Mouse (Mus musculus) common myeloid progenitor, adult 5-6 weeks (primary cell): ENCODE results near the gene Nav3. TPM values are rescaled to one million over a fixed set of nuclear protein-coding genes. Genes with fewer than 3 reads are reported as not detected.
A peak's percentile ranks its signal among the peaks of the same experiment; 100 is the strongest.

Experiments used
- ATAC-seq: replicated peaks from 2 replicates; pipeline ENCODE4 v1.8.0; 2016; ENCODE audit warnings: low read depth, mild to moderate bottlenecking, moderate TSS enrichment, inconsistent platforms; ENCODE audit not compliant: poor library complexity, severe bottlenecking
- total RNA-seq: library from RNA; stranded (forward); fragments of 200-1000, 187-1606 nt; gene quantifications from 2 replicates; pipeline ENCODE4 v1.2.3, GENCODE M21; 2017

The Nav3 gene
- total RNA-seq, 1 experiment from 2014 or later: not detected

DNA sequence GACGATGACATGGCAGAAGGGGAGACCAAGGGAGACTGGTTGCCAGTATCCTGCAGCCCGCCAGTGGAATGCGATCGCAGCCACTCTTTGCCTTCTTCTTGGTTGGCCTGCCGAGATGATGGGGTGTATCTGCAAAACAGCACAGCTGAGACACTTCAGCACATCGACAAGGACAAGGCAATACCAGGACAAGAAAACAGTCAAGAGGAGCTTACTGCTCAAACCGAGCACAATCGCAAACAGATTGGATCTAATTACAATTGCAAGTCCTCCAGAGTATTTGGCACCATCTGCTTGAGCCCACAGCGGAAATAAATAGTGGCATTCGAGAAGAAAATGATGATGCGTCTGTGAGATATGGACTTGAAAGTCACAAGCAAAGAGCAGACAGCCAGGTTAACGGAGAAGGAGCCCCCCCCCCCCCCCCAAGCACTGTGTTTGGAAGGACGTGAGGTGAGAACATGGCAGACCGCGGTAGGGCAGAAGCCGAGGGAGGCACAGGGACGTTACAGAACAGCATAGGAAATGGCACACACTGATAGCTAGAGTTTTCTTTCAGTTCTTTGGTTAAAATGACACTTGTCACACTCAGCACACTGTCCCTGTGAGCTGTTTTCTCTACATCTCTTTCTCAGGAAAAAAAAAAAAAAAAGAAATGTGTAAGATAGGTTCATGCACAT, 696.9 kb downstream of the Nav3 start:
- ATAC-seq: no peak

DNA sequence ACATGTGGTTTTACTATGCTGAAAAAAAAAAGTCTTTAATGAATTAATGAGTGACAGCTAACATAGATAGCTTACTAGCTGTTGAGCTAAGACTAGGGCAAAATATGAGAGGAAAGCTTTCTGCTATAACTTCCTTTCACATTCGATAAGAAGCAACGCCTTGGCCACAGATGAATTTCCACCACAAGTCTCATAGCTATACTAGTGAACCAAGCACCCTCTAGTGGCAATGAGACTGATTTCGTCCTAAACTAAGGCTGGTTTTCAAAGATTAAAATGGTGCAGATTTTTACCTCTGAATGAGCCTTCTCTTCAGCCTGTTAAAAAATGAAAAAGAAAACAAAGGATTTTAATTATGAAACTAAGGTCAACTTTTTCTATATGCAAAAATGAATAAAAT, 709.1 kb downstream of the Nav3 start:
- peak; percentile 98 for ATAC-seq

DNA sequence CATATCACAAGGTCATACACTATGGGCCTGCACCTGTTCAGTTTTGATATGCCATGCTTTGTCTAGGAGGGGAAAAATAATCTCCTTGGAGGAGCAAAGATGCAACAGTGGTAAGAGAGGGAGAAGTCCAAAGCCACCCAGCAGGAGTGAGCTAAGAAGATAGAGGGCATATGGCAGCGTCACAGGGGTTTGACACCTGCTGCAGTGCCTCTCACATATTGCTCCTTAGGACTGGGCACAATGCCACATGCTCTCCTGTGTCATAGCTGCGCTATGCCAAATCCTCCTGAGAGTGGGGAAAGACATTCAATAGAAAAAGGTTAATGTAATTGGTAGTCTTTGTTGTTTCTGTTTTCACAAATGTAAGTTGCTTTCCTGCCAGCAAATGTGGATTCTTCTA, 714.3 kb downstream of the Nav3 start:
- no peak for ATAC-seq

DNA sequence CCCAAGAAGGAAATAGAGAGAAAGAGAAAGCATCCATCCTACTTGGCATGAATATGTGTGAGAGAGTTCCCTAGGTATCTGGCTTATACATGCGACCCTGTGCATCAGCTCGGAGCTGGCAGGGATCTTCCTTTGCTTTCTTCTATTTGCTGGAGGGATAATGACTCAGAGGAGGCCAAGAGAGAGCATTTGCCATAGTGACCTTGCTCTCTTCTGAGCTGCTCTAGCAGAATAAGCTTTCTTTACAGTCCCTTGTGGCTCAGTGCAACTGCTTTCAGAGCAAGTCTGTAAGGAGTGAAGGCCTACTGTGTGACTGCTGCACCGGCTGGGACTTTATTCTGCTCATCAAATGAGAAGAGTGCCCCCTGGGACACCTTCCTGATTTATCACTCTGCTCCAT, 715.7 kb downstream of the Nav3 start:
- ATAC-seq: no peak

DNA sequence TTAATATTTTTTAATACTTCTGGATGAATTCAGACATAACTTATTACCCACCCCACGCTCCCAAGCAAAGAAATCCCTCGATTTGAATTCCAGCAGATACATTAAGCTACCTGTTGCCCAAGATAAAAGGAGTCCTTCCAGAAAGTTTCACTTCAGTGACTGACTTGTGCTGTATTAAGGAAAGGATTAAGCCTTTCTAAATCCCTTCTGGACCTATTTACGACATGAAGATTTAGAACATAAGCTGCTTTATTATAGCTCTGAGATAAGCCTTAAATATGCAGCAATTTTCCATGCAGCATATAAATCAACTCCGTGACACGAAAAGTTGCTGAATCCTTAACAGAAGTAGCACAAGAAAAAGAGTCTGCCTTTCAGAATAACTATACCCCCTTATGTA, 732.4 kb downstream of the Nav3 start:
- no peak for ATAC-seq

DNA sequence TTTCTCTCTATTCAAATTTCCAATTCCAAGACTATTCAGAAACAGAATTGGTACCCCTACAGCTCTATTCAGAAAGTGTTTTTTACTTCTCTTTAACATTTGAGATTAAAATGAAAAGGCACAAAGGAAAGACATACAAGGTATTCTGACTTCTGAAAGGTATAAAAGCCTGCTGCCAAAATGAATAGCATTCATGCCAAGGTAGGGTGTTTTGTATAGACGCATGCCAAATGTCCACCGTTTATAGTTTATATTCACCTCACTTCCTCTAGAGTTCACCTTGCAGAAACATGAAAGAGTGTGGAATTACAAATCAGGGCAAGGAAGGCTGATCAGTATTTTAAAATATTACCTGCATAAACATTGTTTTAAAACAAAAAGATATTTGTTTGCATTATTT, 737.2 kb downstream of the Nav3 start:
- no peak for ATAC-seq

DNA sequence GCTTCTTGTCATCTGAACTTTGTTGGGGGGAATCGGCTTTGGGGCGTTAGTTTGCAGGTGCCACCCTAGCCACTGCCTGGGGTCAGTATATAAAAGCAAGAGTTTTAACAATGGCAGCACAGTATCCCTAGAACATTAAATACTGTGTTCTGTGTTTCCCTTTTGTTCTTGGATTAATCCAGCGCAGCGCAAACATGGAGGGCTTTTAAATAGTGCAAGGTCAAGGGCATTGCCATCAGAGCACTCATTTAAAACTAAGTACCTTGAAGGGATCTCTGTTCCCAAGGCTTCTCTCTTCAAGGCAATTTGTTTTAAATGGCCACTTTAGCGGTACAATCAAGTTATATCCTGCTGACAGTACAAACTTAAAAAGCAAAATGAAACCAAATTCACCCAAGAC, 737.6 kb downstream of the Nav3 start:
- no peak for ATAC-seq

DNA sequence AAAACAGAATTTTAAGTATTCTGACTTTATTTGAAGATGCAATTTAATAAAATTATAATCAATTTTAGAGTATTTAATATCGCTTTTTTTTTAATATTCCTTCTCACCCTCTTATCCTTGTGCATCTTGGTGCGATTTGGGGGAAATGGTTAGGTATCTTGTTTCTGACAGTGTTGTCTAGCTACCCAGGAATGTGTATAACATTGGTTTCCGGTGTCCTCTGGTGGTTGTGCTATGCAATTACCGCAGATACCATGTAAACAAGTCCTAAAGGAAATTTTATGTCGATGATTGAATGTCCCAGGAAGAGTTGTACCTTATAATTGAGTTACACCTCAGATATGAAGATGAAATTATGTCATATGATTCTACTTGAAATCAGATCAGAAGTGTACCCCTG, 743.0 kb downstream of the Nav3 start:
- 0 out of 2 replicates have a peak, but pooled peaks have one; percentile 52 for ATAC-seq

DNA sequence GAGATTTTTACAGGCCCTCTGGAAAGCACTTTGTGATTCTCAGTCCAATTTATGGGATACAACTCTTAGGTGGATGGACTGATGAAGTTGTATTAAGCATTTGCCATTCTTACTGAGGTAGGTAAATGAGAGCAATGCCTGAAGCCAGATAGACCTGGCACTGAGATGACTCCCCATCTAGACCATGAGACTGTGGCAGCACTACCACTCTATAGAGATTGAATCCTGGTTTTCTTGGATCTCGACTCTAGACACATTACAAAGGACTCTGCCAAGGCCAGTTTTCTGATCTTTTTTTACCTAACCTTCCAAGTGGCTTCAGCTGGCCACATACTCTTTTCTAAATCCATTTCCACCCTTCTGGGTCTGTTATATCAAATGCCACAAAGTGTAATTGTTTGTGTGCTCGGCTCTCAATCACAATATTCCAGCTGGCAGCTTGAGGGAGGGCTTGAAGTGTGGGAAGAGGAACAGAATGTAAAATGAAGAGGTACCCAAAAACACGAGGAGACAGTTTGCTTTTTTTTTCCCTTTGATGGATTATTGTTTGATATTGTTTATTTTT, 756.2 kb downstream of the Nav3 start:
- no peak for ATAC-seq

DNA sequence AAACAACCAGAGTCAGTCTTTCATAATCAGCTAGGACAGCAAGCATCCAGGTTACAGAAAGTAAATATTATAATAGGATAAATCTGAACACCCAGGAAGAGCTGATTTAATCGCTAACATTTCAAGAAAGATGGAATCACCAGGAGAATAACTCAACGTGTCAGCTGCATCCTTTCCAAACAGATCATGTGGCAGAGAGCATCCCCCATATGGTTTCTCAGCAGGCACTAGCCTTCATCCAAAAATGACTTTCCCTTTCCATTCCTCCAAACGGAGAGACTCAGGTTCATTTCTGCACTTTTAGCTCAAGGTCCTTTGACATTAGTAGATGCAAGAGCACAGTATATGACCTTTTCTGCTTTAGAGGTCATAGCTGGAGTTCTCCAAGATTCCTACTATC, 765.4 kb downstream of the Nav3 start:
- no peak for ATAC-seq

DNA sequence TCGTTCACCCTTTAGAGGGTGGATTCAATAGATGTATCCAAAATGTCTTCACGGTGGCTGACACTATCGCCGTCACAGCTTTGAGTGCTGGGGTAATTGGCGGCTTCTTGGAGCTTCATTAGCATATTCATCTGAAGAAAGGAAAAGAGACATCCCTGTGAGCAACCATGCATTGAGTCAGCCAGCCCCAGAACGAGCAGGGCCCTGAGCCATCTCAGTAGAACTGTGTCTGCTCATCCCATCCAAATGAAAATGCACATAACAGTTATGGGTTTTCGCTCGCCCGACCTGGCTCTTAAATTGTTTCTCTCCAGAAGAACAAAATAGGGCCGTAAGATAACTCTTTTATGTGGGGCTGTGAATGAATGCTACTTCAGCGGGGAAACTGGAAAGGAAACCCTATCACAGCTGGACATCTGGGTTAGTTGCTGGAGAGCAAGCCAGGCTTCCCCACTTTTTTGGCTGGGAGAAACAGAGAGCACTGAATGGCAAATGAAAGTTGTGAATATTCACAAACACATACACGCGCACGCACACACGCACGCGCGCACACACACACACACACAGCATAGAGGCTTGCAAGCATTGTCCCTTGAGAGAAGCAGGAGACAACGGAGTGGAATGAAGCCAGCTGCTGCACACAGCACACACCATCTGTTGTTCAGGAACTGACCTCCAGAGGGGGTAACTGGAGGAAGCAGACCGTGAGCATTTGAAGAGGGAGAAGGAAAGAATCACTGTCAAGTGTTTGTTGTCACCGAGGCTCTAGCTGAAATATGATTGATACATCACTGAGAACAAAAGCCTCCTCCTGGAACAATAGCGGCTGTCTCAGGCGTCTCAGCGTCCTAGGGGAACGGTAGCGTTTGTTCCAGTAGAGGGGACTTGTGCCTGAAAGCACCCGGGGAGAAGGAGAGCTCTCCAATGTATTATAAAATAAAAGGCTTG, 771.6 kb downstream of the Nav3 start:
- no peak; the same call in 1 of the 2 replicates for ATAC-seq

DNA sequence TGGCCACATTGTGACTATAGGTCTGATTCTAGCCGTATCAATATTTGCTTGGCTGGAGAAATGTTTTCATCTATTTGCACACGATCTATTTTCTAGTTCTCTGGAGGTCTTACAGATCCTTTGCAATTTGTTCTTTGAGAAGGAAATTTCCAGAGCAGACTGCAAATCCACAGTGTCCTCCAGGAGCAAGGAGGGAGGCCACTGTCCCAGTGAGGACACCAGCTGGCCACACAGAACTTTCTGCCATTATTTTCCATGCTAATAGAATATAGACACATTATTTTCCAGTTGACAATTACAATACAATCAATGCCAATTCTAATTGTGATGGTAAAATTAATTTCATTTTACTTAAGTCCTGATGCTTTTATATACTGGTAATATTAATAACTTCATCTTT, 783.1 kb downstream of the Nav3 start:
- ATAC-seq: no peak

DNA sequence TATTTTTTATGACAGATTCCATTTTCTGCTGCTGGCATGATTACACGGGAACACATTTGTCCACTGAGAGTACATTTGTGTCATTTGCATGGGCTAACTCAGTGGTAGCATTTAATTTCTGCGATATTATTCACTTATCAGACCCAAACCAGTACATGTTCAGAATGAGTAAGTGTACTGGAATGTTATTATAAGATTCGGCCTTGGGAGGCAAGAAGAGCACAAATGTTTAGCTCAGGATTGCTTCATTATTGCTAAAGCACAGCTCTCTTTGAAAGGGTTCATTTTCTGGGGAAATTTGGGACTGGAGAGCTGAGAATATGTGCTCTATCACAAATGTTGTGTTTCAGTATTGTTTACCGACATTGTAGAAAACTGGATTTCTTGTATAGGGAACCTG, 788.6 kb downstream of the Nav3 start:
- ATAC-seq: no peak

DNA sequence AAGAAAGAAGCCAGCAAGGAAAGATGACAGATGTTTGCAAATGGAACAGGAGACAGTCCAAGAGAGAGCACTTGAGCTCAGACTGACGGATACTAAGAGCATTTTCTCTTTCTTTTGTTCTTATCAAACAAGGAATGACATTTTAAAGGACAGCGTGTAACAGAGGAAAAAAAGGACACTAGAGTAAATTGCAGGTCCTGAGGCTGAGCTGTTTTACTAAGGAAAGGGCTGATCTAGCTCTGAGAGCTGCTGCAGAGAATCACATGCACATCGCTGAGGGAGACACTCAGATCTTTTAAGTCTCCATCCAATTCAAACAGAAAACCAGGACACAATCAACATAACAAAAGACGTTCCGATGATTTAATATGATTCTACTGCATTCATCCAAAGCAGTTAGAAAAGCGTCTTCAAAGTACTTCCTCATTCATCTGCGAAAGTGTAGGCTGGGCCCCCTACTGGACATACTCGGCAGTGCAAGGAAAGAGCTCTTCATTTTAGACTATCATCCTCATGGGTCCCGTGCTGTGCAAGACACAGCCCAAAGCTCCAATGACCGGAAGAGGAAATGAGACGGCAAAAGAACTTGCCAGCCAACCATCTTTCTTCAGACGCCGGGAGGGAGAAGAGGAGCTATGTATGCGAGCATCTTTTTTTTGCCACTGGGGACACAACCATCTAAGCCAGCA, 791.2 kb downstream of the Nav3 start:
- ATAC-seq: peak; percentile 99

DNA sequence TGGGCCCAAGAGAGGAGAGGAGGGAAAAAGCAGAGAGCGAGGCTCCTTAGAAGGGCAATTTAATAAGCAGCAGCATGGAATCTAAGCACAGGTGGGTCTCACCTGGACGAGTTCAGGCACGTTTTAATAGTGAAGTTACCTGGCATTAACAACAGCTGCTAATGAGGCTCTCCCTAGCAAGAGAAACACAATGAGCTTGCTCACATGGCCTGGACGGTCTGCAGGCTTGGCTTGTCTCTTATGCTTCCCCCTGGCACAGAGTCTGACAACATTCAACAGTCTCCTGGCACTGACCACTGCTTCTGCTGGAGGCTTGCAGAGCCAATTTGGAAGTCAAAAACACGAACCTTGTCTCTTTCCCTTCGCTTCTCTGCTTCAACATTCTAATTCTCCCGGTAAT, 804.5 kb downstream of the Nav3 start:
- ATAC-seq: no peak

DNA sequence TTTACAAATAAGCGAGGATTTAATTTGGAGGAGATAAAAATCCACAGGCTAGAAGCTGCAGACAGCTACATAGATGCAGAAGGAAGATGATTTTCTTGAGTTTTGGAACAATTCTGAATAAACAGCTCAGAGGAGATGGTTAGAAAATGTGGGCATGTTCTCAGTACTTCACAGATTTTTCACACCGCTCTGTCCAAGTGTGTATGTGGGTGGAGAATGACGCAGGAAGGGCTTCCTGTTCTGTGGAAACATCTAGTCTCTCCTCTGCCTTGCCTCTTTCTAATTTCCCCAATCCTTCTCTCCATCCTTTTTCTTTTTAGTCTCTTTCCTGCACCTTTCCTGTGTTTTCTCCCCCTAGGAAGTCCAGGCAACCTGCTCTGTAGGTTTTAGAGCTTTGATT, 812.4 kb downstream of the Nav3 start:
- no peak for ATAC-seq

DNA sequence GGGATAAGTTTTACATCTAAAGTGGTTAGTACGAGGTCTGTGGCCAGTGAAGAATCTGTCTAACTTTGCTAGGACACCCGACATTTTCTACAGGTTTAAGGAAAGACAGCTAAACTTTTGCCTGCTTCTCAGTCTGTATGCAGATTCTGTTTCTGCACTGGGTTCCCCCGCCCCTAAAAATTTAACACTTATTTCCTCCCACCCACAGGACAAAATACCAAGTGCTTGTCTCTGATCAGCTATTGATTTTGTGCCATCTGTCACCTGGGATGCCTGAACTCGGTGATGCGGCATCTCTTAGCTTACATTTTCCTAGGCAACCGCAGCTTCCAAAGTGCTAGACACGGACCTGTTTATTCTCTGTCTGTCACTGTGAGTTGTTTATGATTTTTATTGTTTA, 814.2 kb downstream of the Nav3 start:
- no peak for ATAC-seq

DNA sequence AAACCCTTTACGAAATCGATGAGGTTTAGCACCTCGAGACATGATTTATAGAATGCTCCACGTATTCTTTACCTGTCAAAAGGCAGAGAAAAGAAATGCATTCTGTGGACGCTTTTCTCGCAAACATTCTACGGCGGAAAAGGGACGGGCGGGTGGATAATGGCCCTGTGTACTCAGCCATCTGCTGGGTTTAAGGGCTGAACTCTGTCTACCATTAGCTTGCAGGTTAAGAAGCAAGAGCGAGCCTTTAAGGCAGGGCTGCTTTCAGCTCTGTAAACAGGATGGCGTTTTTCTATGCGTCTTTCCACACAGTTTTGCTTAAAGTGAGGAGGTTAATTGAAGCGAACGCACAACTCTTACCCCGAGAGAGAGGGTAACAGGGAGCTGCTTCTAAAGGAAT, 818.3 kb downstream of the Nav3 start:
- ATAC-seq: no peak
